Mouse (Mus musculus) brain, embryonic 14.5 days (tissue): Measurements from ENCODE around the gene Gucy1b1.
A peak's percentile ranks its signal among the peaks of the same experiment; 100 is the strongest.

Experiments
- CTCF ChIP-seq: fragments of 200-500 bp; IDR thresholded peaks from 2 replicates; pipeline ENCODE4 v1.5.1; 2012; ENCODE audit warnings: inconsistent platforms, mild to moderate bottlenecking, moderate library complexity, borderline replicate concordance; ENCODE audit not compliant: insufficient read depth, insufficient read length; ENCODE audit errors: extremely low read depth
- POLR2A ChIP-seq: fragments of 200-500 bp; IDR thresholded peaks from 2 replicates; pipeline ENCODE4 v1.6.1; 2012; ENCODE audit warnings: mild to moderate bottlenecking, inconsistent platforms, borderline replicate concordance; ENCODE audit not compliant: poor library complexity, insufficient read depth, insufficient read length, severe bottlenecking; ENCODE audit errors: extremely low read depth

DNA sequence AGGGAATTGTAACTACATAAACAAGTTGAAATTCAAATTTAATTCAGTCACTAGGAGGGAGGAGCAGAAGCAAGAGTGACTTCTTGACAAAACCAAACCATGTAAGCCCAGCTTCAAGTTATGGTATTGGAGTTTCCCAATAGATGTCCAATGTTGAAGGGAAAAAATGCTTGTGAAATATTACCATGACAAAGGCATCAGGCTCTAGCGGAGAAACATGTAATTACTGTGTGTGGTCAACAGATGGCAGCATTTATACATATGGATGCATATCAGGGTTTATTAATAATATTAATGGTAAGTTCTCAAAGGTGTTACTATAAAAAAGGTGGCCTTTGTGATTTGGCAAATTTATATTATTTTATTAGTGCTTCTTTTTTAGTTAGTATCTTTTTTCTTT is 78.5 kb downstream of the Gucy1b1 start:
- TF ChIP-seq POLR2A (no peak), CTCF (peak; percentile 28; the same call in 1 of the 2 replicates)
